Mouse (Mus musculus) heart, adult 2 months (tissue): ENCODE measurements at regions not wholly inside any gene's neighbourhood (a gene's known extent, or its start where the extent isn't known, plus 50 kb on each side); places are given as distances from the start of the nearest gene placed in this dataset.

Experiments
- CTCF ChIP-seq: fragments of 200-600 bp; IDR thresholded peaks from 2 replicates; pipeline ENCODE4 v1.8.1; 2022; ENCODE audit warnings: antibody characterized with exemption, mild to moderate bottlenecking, moderate library complexity
- EP300 ChIP-seq: fragments of 200-500 bp; IDR thresholded peaks from 2 replicates; pipeline ENCODE4 v1.6.1; 2011; ENCODE audit warnings: low read depth, low read length, control low read depth; ENCODE audit not compliant: insufficient read depth
- POLR2A ChIP-seq: fragments of 200-500 bp; IDR thresholded peaks from 2 replicates; pipeline ENCODE4 v1.6.1; 2011; ENCODE audit warnings: mild to moderate bottlenecking, low read depth, low read length, control low read depth; ENCODE audit not compliant: insufficient read depth

DNA sequence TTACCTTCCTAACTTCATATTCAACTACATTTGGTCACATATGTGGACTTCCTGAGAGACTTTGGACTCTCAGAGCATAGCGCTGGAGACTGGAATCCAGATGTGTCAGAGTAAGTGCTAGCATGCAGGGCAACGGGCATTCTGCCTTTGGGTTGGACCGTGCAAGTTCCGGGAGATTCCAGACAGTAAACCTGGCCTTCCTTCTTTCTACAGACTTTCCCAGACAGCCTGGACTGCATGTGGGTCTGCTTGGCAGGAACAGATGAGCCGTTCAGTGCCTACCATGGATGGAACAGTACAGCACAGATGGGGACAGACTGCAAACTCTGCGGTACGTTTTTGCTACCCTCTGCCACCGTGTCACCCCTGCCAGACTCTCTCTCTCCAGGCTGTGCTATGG is 66.8 kb upstream of the Cnih3 start:
- TF ChIP-seq EP300 (no peak), CTCF (no peak), POLR2A (no peak)
